Mouse (Mus musculus): ENCODE measurements at regions not wholly inside any gene's neighbourhood (a gene's known extent, or its start where the extent isn't known, plus 50 kb on each side); places are given as distances from the start of the nearest gene placed in this dataset.

DNA sequence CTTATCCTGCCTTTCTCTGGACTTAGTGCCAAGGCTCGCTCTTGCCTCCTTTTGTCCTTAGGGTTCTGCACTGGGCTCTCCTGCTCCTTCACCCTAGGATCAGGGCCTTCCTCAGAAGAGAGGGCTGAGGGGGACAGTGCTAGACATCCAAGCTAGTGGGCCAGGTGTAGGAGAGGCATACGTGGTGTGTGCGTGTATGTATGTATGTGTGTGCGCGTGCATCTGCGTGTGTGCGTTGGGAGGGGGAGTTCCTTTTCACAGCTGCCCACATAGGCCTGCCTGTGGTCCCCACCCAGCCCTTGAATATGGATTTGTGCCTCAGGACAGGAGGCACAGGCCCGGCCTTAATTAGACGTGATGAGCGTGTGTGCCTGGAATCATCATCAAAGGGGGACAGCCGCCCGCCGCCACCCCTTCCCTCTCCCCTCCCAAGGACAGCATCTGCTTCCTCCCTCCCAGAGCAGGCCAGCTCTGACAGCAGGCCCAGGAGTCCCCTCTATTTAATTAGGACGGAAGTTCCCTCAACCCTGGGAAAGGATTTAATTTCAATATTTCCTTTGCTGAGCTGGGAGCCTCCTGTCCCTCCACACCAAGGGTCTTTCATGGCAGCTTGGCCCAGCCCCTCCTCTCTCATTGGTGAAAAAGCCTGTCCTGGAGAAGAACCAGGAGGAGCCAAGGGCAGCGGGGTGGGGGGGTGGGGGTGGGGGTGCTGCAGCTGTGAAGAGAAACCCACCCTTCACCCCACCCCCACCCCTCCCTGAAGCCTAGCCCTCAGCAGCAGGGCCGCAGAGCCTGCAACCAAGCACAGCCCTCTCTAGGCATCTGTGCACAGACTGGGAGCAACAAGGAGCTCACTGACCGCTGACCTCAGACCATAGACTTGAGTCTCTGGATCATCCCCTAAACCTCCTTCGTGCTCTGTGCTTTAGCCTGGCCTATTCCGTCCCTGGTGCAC, 155.8 kb upstream of the A530016L24Rik start:
- no peak overlapping the region for H3K4me3 ChIP-seq (ENCODE audit: low read length)
- H3K27me3 ChIP-seq (ENCODE audit: insufficient read depth, low read length): no peaks in the 10 kb centered on the region
- H3K4me1 ChIP-seq (ENCODE audit: insufficient read depth, low read length): peaks cover 29% of the 10 kb centered on the region
- H3K9ac ChIP-seq (replicated peaks; ENCODE audit: low read length): no peak overlapping the region
- H3K9me3 ChIP-seq (ENCODE audit: low read length): no peaks in the 10 kb centered on the region
- no peak overlapping the region for H3K4me2 ChIP-seq (ENCODE audit: low read depth, low read length)
- WGBS: 29% methylated on average over 19 of the region's 19 CpGs
- ATAC-seq: peak; percentile 9; the same call in 1 of the 2 replicates
- TF ChIP-seq CTCF (IDR thresholded peaks at IDR 0.05; ENCODE audit: low read depth): no peak
- peak; percentile 62 for DNase-seq (ENCODE audit: low spot score)
- peak overlapping the region; percentile 17; the same call in 1 of the 2 replicates for H3K27ac ChIP-seq
- no peaks in the 10 kb centered on the region for H3K36me3 ChIP-seq (ENCODE audit: insufficient read depth, low read length)

DNA sequence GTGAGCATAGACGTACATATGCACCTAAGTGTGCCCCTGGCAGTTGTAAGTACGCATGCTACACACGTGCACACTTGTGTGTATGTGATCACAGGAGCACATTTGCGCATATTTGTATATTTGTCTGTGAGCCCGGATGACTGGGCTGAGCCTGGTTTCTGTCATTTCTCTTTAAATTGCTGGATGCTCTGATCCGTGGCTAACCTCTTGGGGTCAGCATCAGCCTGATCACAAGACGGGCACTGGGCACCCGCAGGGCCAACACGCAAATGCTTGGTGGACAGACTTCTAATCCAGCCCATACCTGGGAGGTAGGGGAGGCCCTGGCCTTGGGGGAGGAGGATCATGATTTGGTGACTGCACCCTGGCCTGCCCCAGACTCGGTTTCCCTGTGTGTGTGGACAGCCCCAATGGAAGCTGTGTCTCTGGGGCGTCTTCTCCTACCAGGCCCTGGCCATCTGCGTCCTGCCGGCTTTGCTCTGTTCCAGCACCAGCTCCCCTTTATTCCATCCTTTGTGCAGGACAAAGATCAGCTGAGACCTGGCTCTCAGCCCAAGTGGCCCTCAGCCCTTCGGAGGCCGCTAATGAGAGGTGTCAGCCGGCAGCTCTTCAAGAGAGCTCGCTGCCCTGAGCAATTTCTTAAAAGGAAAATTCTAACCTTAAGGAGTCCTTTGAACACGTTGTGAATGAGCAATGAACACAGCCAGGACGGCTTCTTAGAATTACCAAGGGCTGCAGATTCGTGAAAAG, 155.0 kb upstream of the A530016L24Rik start:
- 32% methylated on average over 20 of the region's 20 CpGs for WGBS
- H3K9ac ChIP-seq (replicated peaks; ENCODE audit: low read length): no peak overlapping the region
- H3K36me3 ChIP-seq (ENCODE audit: insufficient read depth, low read length): no peaks in the 10 kb centered on the region
- DNase-seq (ENCODE audit: low spot score): peak; percentile 49
- no peak for ATAC-seq
- H3K4me2 ChIP-seq (ENCODE audit: low read depth, low read length): no peak overlapping the region
- H3K4me1 ChIP-seq (ENCODE audit: insufficient read depth, low read length): peaks cover 27% of the 10 kb centered on the region
- H3K4me3 ChIP-seq (ENCODE audit: low read length): no peak overlapping the region
- no peaks in the 10 kb centered on the region for H3K9me3 ChIP-seq (ENCODE audit: low read length)
- H3K27ac ChIP-seq: peak overlapping the region; percentile 17; the same call in 1 of the 2 replicates
- no peak for TF ChIP-seq CTCF (IDR thresholded peaks at IDR 0.05; ENCODE audit: low read depth)
- H3K27me3 ChIP-seq (ENCODE audit: insufficient read depth, low read length): no peaks in the 10 kb centered on the region

DNA sequence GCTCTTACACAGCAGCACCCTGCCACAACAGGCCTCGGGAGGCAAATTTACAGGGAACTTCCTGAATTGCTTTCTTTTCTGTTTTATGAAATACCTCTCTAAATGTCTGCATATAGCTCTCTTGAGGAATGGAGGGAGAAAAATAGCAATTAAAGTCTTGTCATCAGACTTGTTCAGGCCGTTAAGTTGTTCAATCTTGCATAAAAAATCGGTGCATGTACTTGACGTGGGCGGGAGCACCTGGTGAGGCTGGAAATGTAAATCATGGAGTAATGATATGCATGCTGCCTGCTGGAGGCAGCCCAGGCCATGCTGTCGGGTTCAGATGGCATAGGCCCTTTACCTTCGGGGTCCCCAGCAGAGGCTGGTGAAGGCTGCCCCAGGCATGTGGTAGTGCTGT, 153.6 kb upstream of the A530016L24Rik start:
- no peak for ATAC-seq
- no peak for DNase-seq (ENCODE audit: low spot score)
- TF ChIP-seq CTCF (IDR thresholded peaks at IDR 0.05; ENCODE audit: low read depth): no peak
- no peaks in the 10 kb centered on the region for H3K9me3 ChIP-seq (ENCODE audit: low read length)
- H3K4me1 ChIP-seq (ENCODE audit: insufficient read depth, low read length): peaks cover 26% of the 10 kb centered on the region
- no peak overlapping the region for H3K9ac ChIP-seq (replicated peaks; ENCODE audit: low read length)
- no peak overlapping the region for H3K27ac ChIP-seq
- H3K4me3 ChIP-seq (ENCODE audit: low read length): no peak overlapping the region
- H3K27me3 ChIP-seq (ENCODE audit: insufficient read depth, low read length): no peaks in the 10 kb centered on the region
- no peaks in the 10 kb centered on the region for H3K36me3 ChIP-seq (ENCODE audit: insufficient read depth, low read length)
- WGBS: 45% methylated on average over 7 of the region's 7 CpGs
- H3K4me2 ChIP-seq (ENCODE audit: low read depth, low read length): no peak overlapping the region

DNA sequence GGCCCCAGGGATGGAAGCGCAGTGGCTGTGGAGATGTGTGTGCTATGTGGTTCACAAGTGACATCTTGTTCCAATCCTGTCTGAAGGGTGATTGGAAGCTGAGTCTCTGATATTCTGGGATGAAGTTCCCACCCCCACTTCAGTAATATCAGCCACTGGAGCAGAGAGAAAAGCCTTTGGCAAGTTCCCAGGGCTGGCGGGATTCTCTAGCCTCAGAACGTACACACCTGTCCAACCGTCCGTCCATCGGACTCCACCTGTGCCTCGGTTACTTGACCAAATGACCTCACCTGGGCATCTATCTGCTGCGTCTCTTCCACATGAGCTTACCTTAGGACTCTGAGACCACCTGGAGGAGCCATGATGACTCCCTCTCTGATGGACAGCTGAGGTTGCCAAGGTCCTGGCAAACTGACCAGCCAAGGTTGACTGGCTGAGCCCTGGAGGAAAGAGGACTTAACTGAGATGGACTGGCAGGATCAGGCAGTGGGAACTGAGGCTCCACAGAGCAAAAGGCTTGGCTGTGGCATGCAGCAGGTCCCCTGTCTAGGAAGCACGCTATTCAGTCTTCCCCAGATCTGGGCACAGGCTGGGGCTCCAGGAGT, 152.5 kb upstream of the A530016L24Rik start:
- Histone ChIP-seq H3K27me3 (ENCODE audit: insufficient read depth, low read length) (no peaks in the 10 kb centered on the region), H3K36me3 (ENCODE audit: insufficient read depth, low read length) (no peaks in the 10 kb centered on the region), H3K4me3 (ENCODE audit: low read length) (no peak overlapping the region), H3K27ac (no peak overlapping the region), H3K4me1 (ENCODE audit: insufficient read depth, low read length) (peaks cover 26% of the 10 kb centered on the region), H3K9me3 (ENCODE audit: low read length) (no peaks in the 10 kb centered on the region), H3K4me2 (ENCODE audit: low read depth, low read length) (no peak overlapping the region), H3K9ac (replicated peaks; ENCODE audit: low read length) (no peak overlapping the region)
- TF ChIP-seq CTCF (IDR thresholded peaks at IDR 0.05; ENCODE audit: low read depth): no peak
- 69% methylated on average over 9 of the region's 9 CpGs for WGBS
- no peak for ATAC-seq
- no peak for DNase-seq (ENCODE audit: low spot score)

DNA sequence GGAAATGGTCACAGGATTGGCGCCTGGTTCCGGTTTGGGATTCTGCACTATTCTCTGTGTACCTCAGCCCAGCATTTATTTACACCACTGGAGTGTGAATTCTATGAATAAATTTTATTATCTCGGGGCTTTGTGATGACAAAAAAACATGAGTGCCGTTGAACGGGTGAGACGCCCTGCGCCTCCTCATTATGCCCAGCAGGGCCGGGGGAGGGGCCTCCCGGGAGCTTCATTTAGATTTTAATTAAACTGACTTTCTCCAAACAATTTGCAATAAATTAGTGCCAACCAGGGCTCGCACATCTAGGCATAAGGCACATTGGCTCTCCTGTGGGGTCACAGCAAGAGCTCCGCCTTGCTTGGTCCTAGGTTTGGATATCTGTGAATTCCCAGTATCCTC, 151.8 kb upstream of the A530016L24Rik start:
- Histone ChIP-seq H3K36me3 (ENCODE audit: insufficient read depth, low read length) (no peaks in the 10 kb centered on the region), H3K4me2 (ENCODE audit: low read depth, low read length) (no peak overlapping the region), H3K27me3 (ENCODE audit: insufficient read depth, low read length) (no peaks in the 10 kb centered on the region), H3K9me3 (ENCODE audit: low read length) (no peaks in the 10 kb centered on the region), H3K9ac (replicated peaks; ENCODE audit: low read length) (no peak overlapping the region), H3K4me1 (ENCODE audit: insufficient read depth, low read length) (peaks cover 26% of the 10 kb centered on the region), H3K27ac (no peak overlapping the region), H3K4me3 (ENCODE audit: low read length) (no peak overlapping the region)
- ATAC-seq: no peak
- WGBS: 39% methylated on average over 11 of the region's 11 CpGs
- DNase-seq (ENCODE audit: low spot score): no peak
- no peak for TF ChIP-seq CTCF (IDR thresholded peaks at IDR 0.05; ENCODE audit: low read depth)

DNA sequence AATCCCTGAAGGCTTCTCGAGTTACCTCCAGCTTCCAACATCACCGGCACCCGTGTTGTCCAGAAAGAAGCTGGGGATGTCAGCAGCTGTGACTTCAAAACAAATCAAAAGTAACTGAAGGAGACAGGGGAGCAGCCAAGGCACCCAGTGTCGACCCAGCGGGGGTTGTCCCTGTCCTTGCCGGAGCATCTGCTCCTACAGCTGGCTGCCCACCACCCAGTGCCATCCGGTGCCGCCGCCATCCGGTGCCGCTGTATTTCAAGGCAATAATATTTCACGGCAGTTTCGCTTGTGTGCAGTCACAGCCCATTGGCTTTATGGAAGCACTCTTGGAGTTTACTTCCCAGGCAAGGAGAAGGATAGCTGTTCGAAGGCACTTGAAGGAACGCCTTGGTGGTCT, 150.3 kb upstream of the A530016L24Rik start:
- Histone ChIP-seq H3K27ac (no peak overlapping the region), H3K4me1 (ENCODE audit: insufficient read depth, low read length) (peaks cover 17% of the 10 kb centered on the region), H3K9me3 (ENCODE audit: low read length) (no peaks in the 10 kb centered on the region), H3K4me3 (ENCODE audit: low read length) (no peak overlapping the region), H3K27me3 (ENCODE audit: insufficient read depth, low read length) (no peaks in the 10 kb centered on the region), H3K36me3 (ENCODE audit: insufficient read depth, low read length) (no peaks in the 10 kb centered on the region), H3K4me2 (ENCODE audit: low read depth, low read length) (no peak overlapping the region), H3K9ac (replicated peaks; ENCODE audit: low read length) (no peak overlapping the region)
- DNase-seq (ENCODE audit: low spot score) (no peak), ATAC-seq (no peak)
- WGBS: 65% methylated on average over 15 of the region's 15 CpGs
- no peak for TF ChIP-seq CTCF (IDR thresholded peaks at IDR 0.05; ENCODE audit: low read depth)
